Mouse (Mus musculus) ES-Bruce4 (cell line): ENCODE data around the gene Wdr91.

Source experiments
- CTCF ChIP-seq: IDR thresholded peaks from one replicate; pipeline ENCODE4 v1.8.1; 2011; ENCODE audit warnings: low read depth, low read length
- EP300 ChIP-seq: IDR thresholded peaks from 2 replicates; pipeline ENCODE4 v1.6.1; 2011; ENCODE audit warnings: low read depth, low read length; ENCODE audit not compliant: insufficient read depth

DNA sequence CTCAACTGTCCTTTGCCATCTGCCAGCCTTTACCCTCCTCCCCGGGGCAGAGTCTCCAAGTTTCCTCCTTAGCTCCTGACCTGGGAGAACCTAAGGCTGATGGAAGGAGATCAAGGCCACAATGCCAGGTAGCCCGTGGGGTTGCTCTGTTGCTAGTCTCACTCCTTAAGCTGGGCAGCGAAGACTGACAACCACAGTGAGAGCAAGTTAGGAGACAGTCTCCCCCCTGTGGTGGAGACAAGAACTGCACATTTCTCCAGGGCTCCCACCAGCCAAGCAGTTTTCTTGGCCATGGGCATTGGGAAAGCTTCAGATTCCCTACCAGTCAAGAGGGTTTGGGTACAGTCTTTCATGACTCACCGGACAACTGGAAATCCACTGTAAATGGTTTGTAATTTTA lies 16.5 kb upstream of the Wdr91 start:
- no peak for TF ChIP-seq EP300
- peak; percentile 82 for TF ChIP-seq CTCF
